Mouse (Mus musculus): ENCODE measurements around the gene Slc30a5.

Gene Slc30a5

DNA sequence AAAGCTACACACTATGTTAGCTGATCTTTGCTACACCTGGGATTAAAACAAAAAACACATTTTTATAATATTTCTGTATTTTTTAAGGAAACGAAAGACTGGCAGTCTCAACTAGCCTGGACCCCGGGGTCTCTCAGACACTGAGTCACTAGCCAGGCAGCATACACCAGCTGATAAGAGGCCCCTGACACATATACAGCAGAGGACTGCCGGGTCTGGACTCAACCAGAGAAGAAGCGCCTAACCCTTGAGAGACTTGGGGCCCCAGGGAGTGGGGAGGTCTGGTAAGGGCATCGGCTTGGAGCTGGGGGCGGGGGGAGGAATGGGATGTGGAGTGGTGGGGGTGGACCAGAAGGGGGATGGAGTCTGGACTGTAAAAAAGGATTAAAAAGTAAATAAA lies 80.2 kb downstream of the Slc30a5 start:
- no peak for DNase-seq

All from cerebellum, adult 18-20 months (tissue).